Mouse (Mus musculus) heart, embryonic 10.5 days (tissue): ENCODE results near the gene Supt6. TPM values are rescaled to one million over a fixed set of nuclear protein-coding genes. Genes with fewer than 3 reads are reported as not detected.

Source experiments
- DNase-seq: peaks from one replicate; pipeline ENCODE4 v3.0.0-alpha.2; 2017; ENCODE audit warnings: low spot score
- H3K27ac ChIP-seq: fragments of 300-500 bp; sonication (generic); 2 replicates; pipeline ENCODE4 v1.5.1; 2016; ENCODE audit warnings: mild to moderate bottlenecking
- H3K27me3 ChIP-seq: fragments of 300-500 bp; sonication (generic); 2 replicates; pipeline ENCODE4 v1.6.1; 2016; ENCODE audit warnings: mild to moderate bottlenecking; ENCODE audit not compliant: poor library complexity, insufficient read depth, severe bottlenecking
- H3K36me3 ChIP-seq: fragments of 300-500 bp; sonication (generic); 2 replicates; pipeline ENCODE4 v1.6.1; 2016; ENCODE audit warnings: mild to moderate bottlenecking, moderate library complexity
- H3K4me1 ChIP-seq: fragments of 300-500 bp; sonication (generic); 2 replicates; pipeline ENCODE4 v1.6.1; 2016; ENCODE audit warnings: mild to moderate bottlenecking
- H3K4me3 ChIP-seq: fragments of 300-500 bp; sonication (generic); 2 replicates; pipeline ENCODE4 v1.5.1; 2016; ENCODE audit warnings: mild to moderate bottlenecking, moderate library complexity
- H3K9me3 ChIP-seq: fragments of 300-500 bp; sonication (generic); 2 replicates; pipeline ENCODE4 v1.6.1; 2016; ENCODE audit warnings: mild to moderate bottlenecking, moderate library complexity
- WGBS: fragments of 180-500 bp; shearing (Covaris S2); methylation state at CpG from one replicate; pipeline ENCODE4 v1.1.7; 2016; 5-methylcytosine and 5-hydroxymethylcytosine counted together
- polyA plus RNA-seq: library from polyadenylated mRNA; unstranded; fragments of >200 nt; fragmentation: Nextera tagmentation; extraction: Ambion mirVana; gene quantifications from 2 replicates; pipeline ENCODE4 v1.2.1, GENCODE M21; 2016

The Supt6 gene
- polyA plus RNA-seq, 1 experiment from 2014 or later = 29.1 TPM

DNA sequence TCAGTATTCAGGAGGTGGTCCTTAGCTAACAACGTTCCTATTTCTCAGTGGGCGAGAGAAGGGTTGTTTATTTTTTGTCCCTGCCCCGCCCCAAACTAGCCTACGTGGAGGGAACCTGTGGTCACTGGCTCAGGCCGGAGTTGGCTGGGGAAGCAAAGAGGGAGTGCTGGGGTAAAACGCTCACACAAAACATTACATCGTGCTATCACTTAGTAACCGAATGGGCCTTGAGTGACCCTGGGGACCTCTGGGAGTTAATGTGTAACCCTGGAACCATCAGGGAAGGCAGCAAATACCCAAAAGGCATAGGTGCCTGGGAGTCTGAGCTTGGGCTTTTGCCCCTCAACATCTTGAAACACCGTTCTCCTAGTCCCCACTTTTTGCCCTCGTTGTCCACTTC lies 68.3 kb downstream of the Supt6 start:
- H3K4me1 ChIP-seq = peaks cover 62% of the 10 kb centered on the region
- peak overlapping the region; percentile 76 for H3K4me3 ChIP-seq
- peaks cover 37% of the 10 kb centered on the region for H3K36me3 ChIP-seq
- H3K27me3 ChIP-seq = no peaks in the 10 kb centered on the region
- H3K27ac ChIP-seq = peak overlapping the region; percentile 94
- 0% methylated on average over 10 of the region's 10 CpGs for WGBS
- DNase-seq = peak; percentile 87
- H3K9me3 ChIP-seq = no peaks in the 10 kb centered on the region

DNA sequence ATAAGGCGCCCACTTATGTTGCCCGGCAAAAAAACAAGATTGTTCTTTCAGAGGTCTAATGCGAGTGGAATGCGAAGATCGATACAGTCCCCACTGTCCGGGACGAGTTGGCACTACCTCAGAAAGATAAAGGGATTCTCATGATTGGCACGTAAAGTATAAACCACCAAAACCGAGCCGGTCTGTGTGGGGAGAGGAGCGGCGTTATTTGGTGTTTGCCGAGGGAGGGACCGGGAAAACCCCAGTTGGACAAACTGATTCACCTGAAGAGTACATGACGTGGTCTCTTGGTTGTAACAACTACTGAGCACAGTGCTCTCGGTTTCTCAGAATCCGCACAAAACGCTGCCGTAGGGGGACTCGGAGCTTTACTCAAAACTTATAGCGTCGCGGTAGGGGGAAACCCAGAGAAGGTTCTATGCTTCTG lies 68.9 kb downstream of the Supt6 start:
- H3K27me3 ChIP-seq = no peaks in the 10 kb centered on the region
- no peak for DNase-seq
- under 1% methylated on average over 23 of the region's 23 CpGs for WGBS
- peaks cover 38% of the 10 kb centered on the region for H3K36me3 ChIP-seq
- H3K4me1 ChIP-seq = peaks cover 60% of the 10 kb centered on the region
- peak overlapping the region; percentile 76 for H3K4me3 ChIP-seq
- H3K9me3 ChIP-seq = no peaks in the 10 kb centered on the region
- peak overlapping the region; percentile 94 for H3K27ac ChIP-seq

DNA sequence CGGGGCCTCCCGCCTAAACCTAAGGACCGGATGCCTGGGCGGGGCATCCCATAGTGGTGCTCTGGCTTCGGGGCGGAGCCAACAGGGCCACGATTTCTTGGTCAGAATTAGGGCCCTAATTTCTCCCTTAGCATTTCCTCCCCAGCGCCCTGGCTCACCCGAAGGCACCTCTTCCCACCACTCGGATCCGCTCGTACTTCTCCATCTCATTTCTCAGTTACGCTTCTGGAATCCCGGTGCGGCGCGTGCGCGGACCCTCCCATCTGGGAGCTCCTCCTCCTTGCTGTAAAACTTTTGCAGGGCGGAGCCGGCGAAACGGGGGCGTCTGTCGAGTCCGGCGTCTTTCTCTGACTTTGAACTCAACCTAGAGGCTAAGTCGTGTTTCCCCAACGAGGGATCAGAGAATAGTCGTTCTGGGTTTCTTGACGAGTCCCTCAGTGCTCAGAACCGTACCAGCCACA lies 69.4 kb downstream of the Supt6 start, which contains the start of the genes Nek8 and Tlcd1:
Gene Nek8, minus strand, starts transcription at position 274 of the 461 bp plus-strand sequence.
Gene Tlcd1, plus strand, starts transcription at position 310 of the 461 bp plus-strand sequence.
- peak within 1 kb of the TSS; percentile 76 for H3K4me3 ChIP-seq
- DNase-seq = peak; percentile 96
- peaks cover 38% of the 10 kb centered on the region for H3K36me3 ChIP-seq
- H3K4me1 ChIP-seq = peaks cover 57% of the 10 kb centered on the region
- H3K9me3 ChIP-seq = no peaks in the 10 kb centered on the region
- peak within 1 kb of the TSS; percentile 94 for H3K27ac ChIP-seq
- no peaks in the 10 kb centered on the region for H3K27me3 ChIP-seq
- WGBS = under 1% methylated on average over 32 of the region's 32 CpGs

DNA sequence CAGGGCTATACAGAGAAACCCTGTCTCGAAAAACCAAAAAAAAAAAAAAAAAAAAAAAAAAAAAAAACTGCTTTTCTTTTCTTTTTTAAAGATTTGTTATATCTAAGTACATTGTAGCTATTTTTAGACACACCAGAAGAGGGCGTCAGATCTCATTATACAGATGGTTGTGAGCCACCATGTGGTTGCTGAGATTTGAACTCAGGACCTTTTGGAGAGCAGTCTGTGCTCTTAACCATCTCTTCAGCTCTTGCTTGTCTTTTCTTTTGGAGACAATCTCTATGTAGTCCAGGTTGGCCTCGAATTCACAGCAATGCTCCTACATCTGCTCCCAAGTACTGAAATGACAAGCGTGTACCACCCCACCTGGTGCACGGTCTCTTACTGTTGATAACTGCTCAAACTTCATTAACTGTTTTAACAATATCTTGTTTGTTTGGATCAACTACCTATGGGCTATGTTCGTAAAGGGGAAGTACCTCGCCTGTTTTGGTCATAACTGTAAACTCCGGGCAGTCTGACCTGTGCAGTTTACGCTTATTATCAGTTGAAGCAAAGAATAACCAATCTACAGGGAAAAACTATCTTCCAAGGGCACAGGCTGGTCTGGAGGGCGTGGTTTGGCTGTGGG lies 69.9 kb downstream of the Supt6 start:
- Histone ChIP-seq H3K4me3 (peak overlapping the region; percentile 76), H3K9me3 (no peaks in the 10 kb centered on the region), H3K27me3 (no peaks in the 10 kb centered on the region), H3K4me1 (peaks cover 55% of the 10 kb centered on the region), H3K36me3 (peaks cover 37% of the 10 kb centered on the region), H3K27ac (peak overlapping the region; percentile 94)
- DNase-seq = no peak
- WGBS = 3% methylated on average over 9 of the region's 10 CpGs

- H3K9me3 ChIP-seq = no peaks in the 10 kb centered on the region
- H3K4me3 ChIP-seq = no peak overlapping the region
- 90% methylated on average over 3 of the region's 3 CpGs for WGBS
- H3K36me3 ChIP-seq = peaks cover 31% of the 10 kb centered on the region
- H3K27me3 ChIP-seq = no peaks in the 10 kb centered on the region
- peaks cover 42% of the 10 kb centered on the region for H3K4me1 ChIP-seq
- no peak for DNase-seq
- peak overlapping the region; percentile 36; the same call in 1 of the 2 replicates for H3K27ac ChIP-seq
These were observed 71.3 kb downstream of the Supt6 start for GRCm38 (mm10) chr11:78174506-78174905.

GRCm38 (mm10) chr11:78172748-78173383 lies 72.9 kb downstream of the Supt6 start:
- peaks cover 32% of the 10 kb centered on the region for H3K4me1 ChIP-seq
- H3K9me3 ChIP-seq = no peaks in the 10 kb centered on the region
- no peak overlapping the region for H3K4me3 ChIP-seq
- H3K36me3 ChIP-seq = peaks cover 27% of the 10 kb centered on the region
- no peak overlapping the region for H3K27ac ChIP-seq
- H3K27me3 ChIP-seq = peaks cover under 1% of the 10 kb centered on the region
- 89% methylated on average over 19 of the region's 19 CpGs for WGBS
- DNase-seq = no peak

DNA sequence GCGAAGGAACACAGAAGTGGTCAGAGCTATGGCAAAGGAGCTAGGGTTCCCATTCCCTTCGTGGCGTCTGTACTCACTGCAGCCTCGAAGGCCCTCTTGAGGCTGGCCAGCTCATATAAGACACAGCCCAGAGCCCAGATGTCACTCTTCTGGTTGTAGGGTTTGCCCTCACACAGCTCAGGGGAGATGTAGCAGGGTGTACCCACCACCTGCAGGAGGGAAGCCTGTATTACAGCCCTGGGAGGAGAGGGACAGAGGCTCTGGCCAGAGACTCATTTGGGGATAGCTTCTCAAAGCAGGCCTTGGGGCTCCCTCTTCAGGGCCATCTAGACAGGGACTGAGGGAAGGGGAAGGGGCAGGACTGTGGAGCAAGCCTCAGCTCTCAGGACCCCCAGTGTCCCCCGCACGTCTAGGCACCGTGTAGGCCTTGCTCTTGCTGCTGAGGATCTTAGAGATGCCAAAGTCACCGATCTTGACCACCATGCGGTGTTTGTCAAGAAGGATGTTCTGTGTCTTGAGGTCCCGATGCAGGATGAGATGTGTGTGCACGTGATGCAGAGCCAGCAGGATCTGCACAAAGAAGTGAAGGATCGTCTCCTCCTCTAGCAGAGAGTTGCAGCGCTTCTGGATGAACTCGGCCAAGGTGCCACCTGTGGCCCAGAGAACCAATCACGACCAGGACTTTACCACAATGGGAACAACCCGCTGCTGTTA lies 73.6 kb downstream of the Supt6 start:
- Histone ChIP-seq H3K9me3 (no peaks in the 10 kb centered on the region), H3K27me3 (peaks cover 8% of the 10 kb centered on the region), H3K27ac (no peak overlapping the region), H3K4me3 (no peak overlapping the region), H3K36me3 (peaks cover 29% of the 10 kb centered on the region), H3K4me1 (peaks cover 27% of the 10 kb centered on the region)
- WGBS = 76% methylated on average over 16 of the region's 16 CpGs
- no peak for DNase-seq

- DNase-seq = no peak
- WGBS = 66% methylated on average over 4 of the region's 4 CpGs
- Histone ChIP-seq H3K36me3 (peaks cover 30% of the 10 kb centered on the region), H3K4me3 (no peak overlapping the region), H3K9me3 (no peaks in the 10 kb centered on the region), H3K27ac (no peak overlapping the region), H3K4me1 (peaks cover 33% of the 10 kb centered on the region), H3K27me3 (peaks cover 9% of the 10 kb centered on the region)
These were observed 74.5 kb downstream of the Supt6 start for GRCm38 (mm10) chr11:78171328-78171727.

- WGBS = 89% methylated on average over 15 of the region's 15 CpGs
- Histone ChIP-seq H3K36me3 (peaks cover 30% of the 10 kb centered on the region), H3K4me3 (no peak overlapping the region), H3K9me3 (no peaks in the 10 kb centered on the region), H3K27ac (no peak overlapping the region), H3K27me3 (peaks cover 9% of the 10 kb centered on the region), H3K4me1 (peaks cover 38% of the 10 kb centered on the region)
- DNase-seq = no peak
These were observed 75.5 kb downstream of the Supt6 start for GRCm38 (mm10) chr11:78170306-78170705.

GRCm38 (mm10) chr11:78168541-78169468 lies 77.0 kb downstream of the Supt6 start:
- peaks cover 30% of the 10 kb centered on the region for H3K36me3 ChIP-seq
- peaks cover 43% of the 10 kb centered on the region for H3K4me1 ChIP-seq
- no peak overlapping the region for H3K4me3 ChIP-seq
- peaks cover 9% of the 10 kb centered on the region for H3K27me3 ChIP-seq
- H3K27ac ChIP-seq = no peak overlapping the region; the same call in 1 of the 2 replicates
- no peak for DNase-seq
- 55% methylated on average over 19 of the region's 19 CpGs for WGBS
- H3K9me3 ChIP-seq = no peaks in the 10 kb centered on the region

GRCm38 (mm10) chr11:78167257-78167959 lies 78.4 kb downstream of the Supt6 start:
- Histone ChIP-seq H3K36me3 (peaks cover 34% of the 10 kb centered on the region), H3K9me3 (no peaks in the 10 kb centered on the region), H3K27me3 (peaks cover 9% of the 10 kb centered on the region), H3K4me1 (peaks cover 52% of the 10 kb centered on the region), H3K4me3 (no peak overlapping the region), H3K27ac (no peak overlapping the region)
- no peak for DNase-seq
- WGBS = 89% methylated on average over 14 of the region's 14 CpGs

- H3K27ac ChIP-seq = no peak overlapping the region
- peaks cover 9% of the 10 kb centered on the region for H3K27me3 ChIP-seq
- no peak for DNase-seq
- peaks cover 34% of the 10 kb centered on the region for H3K36me3 ChIP-seq
- H3K4me1 ChIP-seq = peaks cover 53% of the 10 kb centered on the region
- H3K4me3 ChIP-seq = peak overlapping the region; percentile 28; the same call in 1 of the 2 replicates
- WGBS = 53% methylated on average over 6 of the region's 6 CpGs
- H3K9me3 ChIP-seq = no peaks in the 10 kb centered on the region
These were observed 79.1 kb downstream of the Supt6 start for GRCm38 (mm10) chr11:78166640-78167039.
